Mouse (Mus musculus) liver, adult 2 months (tissue): ENCODE measurements at regions not wholly inside any gene's neighbourhood (a gene's known extent, or its start where the extent isn't known, plus 50 kb on each side); places are given as distances from the start of the nearest gene placed in this dataset.

Experiments
- CTCF ChIP-seq: fragments of 200-500 bp; IDR thresholded peaks from 2 replicates; pipeline ENCODE4 v1.5.1; 2011; ENCODE audit warnings: low read depth, low read length, control low read depth
- POLR2A ChIP-seq: fragments of 200-500 bp; IDR thresholded peaks from 2 replicates; pipeline ENCODE4 v1.6.1; 2011; ENCODE audit warnings: low read length, control low read depth; ENCODE audit not compliant: insufficient read depth; ENCODE audit errors: extremely low read depth

DNA sequence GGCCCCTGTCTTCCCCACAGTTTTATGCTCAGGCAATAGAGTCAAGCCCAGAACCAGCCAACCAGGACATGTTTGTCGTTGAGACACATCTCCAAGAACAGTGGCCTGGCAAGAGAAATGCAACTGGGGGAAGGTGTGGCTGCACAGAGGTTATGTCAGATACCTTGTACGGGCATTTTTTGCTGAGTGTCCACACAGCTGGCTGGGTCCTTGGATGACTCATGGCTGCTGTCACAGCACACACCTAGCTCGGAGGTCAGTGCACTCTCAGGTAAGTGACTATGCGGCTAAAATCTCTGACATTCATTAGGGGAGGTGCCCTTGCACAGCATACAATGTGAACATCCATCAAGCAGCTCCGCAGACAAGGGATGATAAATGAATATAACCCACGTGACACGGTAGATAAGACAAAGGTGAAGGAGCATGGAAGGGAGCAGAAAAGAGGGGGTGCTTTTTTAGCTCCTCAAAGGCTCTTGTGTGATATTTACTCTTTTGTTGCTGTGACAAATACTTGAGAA, 85.4 kb downstream of the Trim42 start:
- TF ChIP-seq POLR2A (no peak), CTCF (no peak)
